Mouse (Mus musculus): Measurements from ENCODE around the gene Ablim2. TPM values are rescaled to one million over a fixed set of nuclear protein-coding genes. Genes with fewer than 3 reads are reported as not detected.
A peak's percentile ranks its signal among the peaks of the same experiment; 100 is the strongest.

Ablim2 gene
- total RNA-seq, 1 experiment from 2014 or later, result 3.0 TPM

DNA sequence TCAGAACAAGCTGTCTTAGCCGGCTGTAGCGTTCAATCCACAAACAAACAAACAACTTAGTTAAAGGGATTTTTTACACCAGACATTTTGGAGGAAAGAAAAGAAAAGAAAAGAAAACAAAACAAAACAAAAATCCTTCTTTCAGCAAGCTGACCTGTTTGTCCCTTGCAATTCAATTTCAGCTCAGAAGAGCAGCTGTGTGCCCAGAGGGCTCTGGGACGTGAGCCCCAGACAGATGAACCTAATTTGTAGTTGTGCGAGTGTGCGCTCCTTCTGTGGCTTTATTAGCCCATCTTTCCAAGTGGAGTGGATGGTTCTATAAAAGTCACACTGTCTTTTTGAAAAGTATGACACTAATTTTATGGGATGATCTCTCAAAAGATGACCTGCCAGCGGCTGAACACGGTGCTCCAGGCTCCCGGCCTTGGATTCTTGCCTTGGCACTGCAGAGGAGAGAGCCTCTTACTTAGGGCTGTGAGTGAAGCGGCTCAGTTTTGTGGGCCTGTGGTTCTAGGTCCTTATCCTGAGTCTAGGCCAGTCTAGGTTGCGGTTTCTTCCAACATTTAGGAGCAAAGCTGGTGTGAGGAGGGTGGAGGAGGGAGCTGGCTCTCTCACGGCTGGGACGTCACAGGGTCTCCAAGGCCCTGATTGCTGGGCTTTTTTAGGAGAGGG is 158.1 kb downstream of the Ablim2 start:
- DNase-seq, result peak; percentile 43

DNA sequence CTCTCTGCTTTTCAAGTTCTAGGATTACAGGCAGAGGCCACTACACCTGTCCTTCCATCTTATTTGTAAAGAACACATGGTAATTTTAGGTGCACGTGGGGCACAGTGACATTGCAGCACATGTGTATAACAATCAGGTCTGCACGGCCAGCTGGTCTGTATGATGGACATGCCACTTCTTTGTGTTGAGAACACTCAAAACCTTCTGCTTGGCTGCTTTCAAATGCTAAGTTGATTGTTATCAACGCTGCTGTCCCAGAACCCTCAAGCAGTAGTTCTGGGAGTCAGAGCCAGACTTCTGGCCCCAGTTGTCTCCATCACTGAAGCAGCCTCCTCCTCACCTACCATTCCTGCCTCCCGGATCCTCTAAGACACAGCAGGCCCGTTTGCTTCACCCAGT is 159.0 kb downstream of the Ablim2 start:
- no peak for DNase-seq

GRCm38 (mm10) chr5:35918387-35918786 is 160.7 kb downstream of the Ablim2 start:
- no peak for DNase-seq

GRCm38 (mm10) chr5:35920076-35920475 is 162.4 kb downstream of the Ablim2 start:
- DNase-seq, result no peak

GRCm38 (mm10) chr5:35920557-35920956 is 162.9 kb downstream of the Ablim2 start:
- no peak for DNase-seq

GRCm38 (mm10) chr5:35921141-35921540 is 163.5 kb downstream of the Ablim2 start:
- no peak for DNase-seq

GRCm38 (mm10) chr5:35921595-35922254 is 164.0 kb downstream of the Ablim2 start:
- peak; percentile 71 for DNase-seq

DNA sequence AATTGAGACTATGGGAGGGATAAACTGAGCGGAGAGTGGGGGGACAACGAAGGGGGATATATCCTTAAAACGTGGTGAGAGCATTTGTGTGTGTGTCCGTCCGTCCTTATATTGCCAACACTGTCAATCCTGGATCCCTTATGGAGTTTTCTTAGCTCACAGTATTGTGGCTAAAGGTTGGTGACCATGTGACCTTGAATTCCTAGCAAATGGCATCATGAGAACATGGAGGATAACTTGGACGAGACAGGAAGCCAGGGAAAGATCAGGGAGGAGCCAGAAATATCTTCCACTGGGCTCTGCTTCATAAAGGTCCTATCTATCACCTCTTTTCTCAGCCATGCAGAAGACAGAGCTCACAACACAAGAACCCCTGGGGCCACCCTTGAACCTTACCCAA is 165.8 kb downstream of the Ablim2 start:
- DNase-seq, result no peak

- DNase-seq, result no peak
Measured at GRCm38 (mm10) chr5:35925171-35925634, 167.5 kb downstream of the Ablim2 start.

- DNase-seq, result no peak
Measured at GRCm38 (mm10) chr5:35926511-35926910, 168.8 kb downstream of the Ablim2 start.

GRCm38 (mm10) chr5:35931296-35931695 is 173.6 kb downstream of the Ablim2 start:
- no peak for DNase-seq

- no peak for DNase-seq
Measured at GRCm38 (mm10) chr5:35933059-35933458, 175.4 kb downstream of the Ablim2 start.

Other genes starting within 250 kb of the Ablim2 start
- 4.6 and 5.3 TPM in 2 replicates for gene Cpz, start 232.2 kb upstream of the Ablim2 start, total RNA-seq (2021)
- 6.5 and 7.0 TPM in 2 replicates for gene Trmt44, start 182.8 kb upstream of the Ablim2 start, total RNA-seq (2021)
- gene Acox3, start 174.8 kb upstream of the Ablim2 start, total RNA-seq (2021), result 43.9 and 53.2 TPM in 2 replicates
- 49.7 TPM in 2 replicates for gene Htra3, start 78.1 kb upstream of the Ablim2 start, total RNA-seq (2021)
- gene Sh3tc1, start 17.9 kb upstream of the Ablim2 start, total RNA-seq (2021), result 14.9 and 15.0 TPM in 2 replicates
- 20.8 and 24.9 TPM in 2 replicates for gene Afap1, start 135.4 kb downstream of the Ablim2 start, total RNA-seq (2021)

Measured in adrenal gland, postnatal 14 days (tissue).